Mouse (Mus musculus) limb, embryonic 13.5 days (tissue): ENCODE results near the gene Hemk1. TPM values are rescaled to one million over a fixed set of nuclear protein-coding genes. Genes with fewer than 3 reads are reported as not detected.

Experiments used
- ATAC-seq: fragments of 200-750 bp; cut with Nextera tagmentation; 2 replicates; pipeline ENCODE4 v1.8.0; 2017; ENCODE audit warnings: low read depth, moderate number of reproducible peaks, moderate TSS enrichment; ENCODE audit not compliant: low FRiP score
- H3K27ac ChIP-seq: fragments of 300-500 bp; sonication (generic); 2 replicates; pipeline ENCODE4 v1.5.1; 2015; ENCODE audit warnings: inconsistent platforms, mild to moderate bottlenecking, moderate library complexity
- H3K27me3 ChIP-seq: fragments of 300-500 bp; sonication (generic); 2 replicates; pipeline ENCODE4 v1.6.1; 2015; ENCODE audit warnings: mild to moderate bottlenecking, inconsistent platforms
- H3K36me3 ChIP-seq: fragments of 300-500 bp; sonication (generic); 2 replicates; pipeline ENCODE4 v1.6.1; 2015; ENCODE audit warnings: inconsistent platforms, mild to moderate bottlenecking, moderate library complexity
- H3K4me1 ChIP-seq: fragments of 300-500 bp; sonication (generic); 2 replicates; pipeline ENCODE4 v1.6.1; 2015; ENCODE audit warnings: inconsistent platforms
- H3K4me2 ChIP-seq: fragments of 300-500 bp; sonication (generic); replicated peaks from 2 replicates; pipeline ENCODE4 v1.6.1; 2015; ENCODE audit warnings: inconsistent platforms, mild to moderate bottlenecking, moderate library complexity
- H3K4me3 ChIP-seq: fragments of 300-500 bp; sonication (generic); 2 replicates; pipeline ENCODE4 v1.5.1; 2015; ENCODE audit warnings: moderate library complexity, mild to moderate bottlenecking, inconsistent platforms
- H3K9ac ChIP-seq: fragments of 300-500 bp; sonication (generic); 2 replicates; pipeline ENCODE4 v1.6.1; 2015; ENCODE audit warnings: mild to moderate bottlenecking, inconsistent platforms
- H3K9me3 ChIP-seq: fragments of 300-500 bp; sonication (generic); 2 replicates; pipeline ENCODE4 v1.6.1; 2016; ENCODE audit warnings: inconsistent platforms
- WGBS: fragments of 180-500 bp; shearing (Covaris S2); methylation state at CpG from one replicate; pipeline ENCODE4 v1.1.7; 2015; 5-methylcytosine and 5-hydroxymethylcytosine counted together
- polyA plus RNA-seq: library from polyadenylated mRNA; unstranded; fragments of >200 nt; fragmentation: Nextera tagmentation; extraction: Ambion mirVana; gene quantifications from 2 replicates; pipeline ENCODE4 v1.2.1, GENCODE M21; 2015

Gene Hemk1
- polyA plus RNA-seq, 1 experiment from 2014 or later, result 12.6 TPM

DNA sequence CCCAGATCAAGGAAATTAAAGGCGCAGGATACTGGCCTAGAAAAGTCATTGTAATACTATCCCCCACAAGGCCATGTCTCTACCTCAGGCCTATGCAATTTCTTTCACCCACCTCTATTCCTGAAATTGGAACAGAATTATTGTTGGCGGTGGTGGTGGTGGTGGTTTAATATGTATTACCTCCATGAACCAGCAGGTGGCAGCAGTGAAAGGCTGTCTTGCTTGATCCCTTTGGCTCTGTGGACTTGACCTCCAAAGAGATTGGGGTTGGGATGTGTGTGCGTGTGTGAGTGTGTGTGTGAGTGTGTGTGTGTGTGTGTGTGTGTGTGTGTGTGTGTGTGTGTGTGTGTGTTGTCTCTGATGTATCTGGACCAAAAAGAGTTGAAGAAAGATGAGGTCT lies 28.5 kb upstream of the Hemk1 start:
- Histone ChIP-seq H3K4me3 (no peak overlapping the region), H3K9ac (no peak overlapping the region), H3K36me3 (no peaks in the 10 kb centered on the region), H3K9me3 (no peaks in the 10 kb centered on the region), H3K4me1 (peaks cover 8% of the 10 kb centered on the region; the same call in 1 of the 2 replicates), H3K27ac (no peak overlapping the region), H3K4me2 (no peak overlapping the region), H3K27me3 (peaks cover 21% of the 10 kb centered on the region; the same call in 1 of the 2 replicates)
- WGBS, result 4% methylated on average over 3 of the region's 3 CpGs
- no peak for ATAC-seq

DNA sequence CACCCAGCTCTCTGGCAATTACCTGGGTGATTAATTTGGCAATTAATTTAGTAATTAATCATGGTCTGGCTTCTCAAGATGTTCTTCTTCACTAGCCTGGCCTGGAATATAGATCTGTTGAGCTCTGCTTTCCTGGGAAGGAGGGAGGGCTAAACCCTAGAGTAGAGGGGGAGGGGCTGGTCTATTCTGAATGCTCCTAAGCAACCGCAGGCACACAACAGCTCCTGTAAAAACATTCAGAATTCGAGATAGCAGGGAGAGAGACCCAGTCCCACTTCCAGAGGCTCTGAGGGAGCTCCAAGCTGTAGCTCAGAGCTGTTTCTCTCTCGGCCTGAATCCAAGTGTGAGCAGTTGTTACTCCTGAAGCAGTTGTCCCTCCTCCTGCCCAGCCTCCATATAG lies 22.8 kb upstream of the Hemk1 start:
- Histone ChIP-seq H3K4me3 (no peak overlapping the region), H3K4me1 (peaks cover 13% of the 10 kb centered on the region; the same call in 1 of the 2 replicates), H3K9ac (no peak overlapping the region), H3K4me2 (no peak overlapping the region), H3K36me3 (no peaks in the 10 kb centered on the region), H3K27ac (no peak overlapping the region), H3K9me3 (no peaks in the 10 kb centered on the region), H3K27me3 (peaks cover 34% of the 10 kb centered on the region)
- 15% methylated on average over 3 of the region's 3 CpGs for WGBS
- no peak; the same call in 1 of the 2 replicates for ATAC-seq

DNA sequence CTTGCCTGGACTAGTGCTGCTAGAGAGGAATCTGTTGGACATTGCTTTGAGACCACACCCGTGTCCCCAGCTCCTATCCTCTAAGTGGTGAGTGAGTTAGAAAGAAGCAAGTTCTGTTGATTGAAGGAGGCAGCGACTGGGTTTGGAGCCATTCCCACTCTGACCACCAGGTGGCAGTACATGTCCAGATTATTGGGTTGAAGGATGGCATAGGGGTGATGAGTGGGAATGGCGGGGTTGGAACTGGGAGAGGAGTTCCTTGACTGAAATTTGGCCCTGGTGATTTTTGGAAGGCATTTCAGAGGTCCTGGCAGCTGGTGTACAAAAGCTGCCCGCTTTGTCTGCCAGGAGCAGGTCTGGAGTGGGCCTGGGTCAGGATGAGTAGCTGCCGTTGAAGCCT lies 19.5 kb upstream of the Hemk1 start:
- Histone ChIP-seq H3K4me3 (no peak overlapping the region), H3K4me2 (no peak overlapping the region), H3K27me3 (peaks cover 53% of the 10 kb centered on the region), H3K4me1 (peaks cover 5% of the 10 kb centered on the region; the same call in 1 of the 2 replicates), H3K27ac (no peak overlapping the region), H3K36me3 (no peaks in the 10 kb centered on the region), H3K9me3 (no peaks in the 10 kb centered on the region), H3K9ac (no peak overlapping the region)
- WGBS, result 18% methylated on average over 5 of the region's 5 CpGs
- ATAC-seq, result no peak

DNA sequence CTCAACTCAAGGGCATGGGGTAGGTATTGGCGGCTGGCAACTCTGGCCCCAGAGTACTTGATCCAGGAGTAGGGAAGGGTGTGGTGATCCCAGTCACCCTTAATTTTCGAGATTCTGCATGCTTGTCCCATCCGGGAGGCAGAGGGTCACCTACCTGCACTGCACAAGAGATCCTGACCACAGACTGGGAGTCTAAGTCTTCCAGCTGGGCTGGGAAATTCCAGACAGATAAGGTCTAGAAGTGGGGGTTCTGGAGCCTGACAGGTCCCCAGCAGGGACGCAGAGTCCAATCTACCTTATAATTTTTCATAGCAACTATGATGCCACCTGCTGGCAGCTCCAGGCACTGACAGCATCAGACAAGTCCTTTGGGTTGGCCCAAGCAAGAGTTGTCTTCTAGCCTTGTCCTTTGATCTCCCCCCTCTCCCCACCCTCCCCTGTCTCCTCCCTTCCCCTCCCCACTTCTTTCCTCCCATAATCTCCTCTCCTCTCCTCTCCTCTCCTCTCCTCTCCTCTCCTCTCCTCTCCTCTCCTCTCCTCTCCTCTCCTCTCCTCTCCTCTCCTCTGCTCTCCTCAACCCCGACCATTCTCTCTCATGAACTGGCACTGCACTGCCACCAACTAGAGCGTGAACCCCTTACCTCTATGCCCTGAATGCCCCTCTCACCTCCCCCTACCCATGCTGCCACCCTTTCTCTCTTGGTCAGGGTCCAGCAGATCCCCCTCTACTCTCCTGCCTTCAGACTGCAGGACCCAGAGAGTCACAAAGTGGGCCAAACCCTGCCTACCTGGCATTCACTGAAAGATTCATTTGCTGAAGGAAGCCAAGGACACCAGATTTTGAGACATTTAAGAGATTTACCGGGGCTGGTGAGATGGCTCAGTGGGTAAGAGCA lies 18.0 kb upstream of the Hemk1 start:
- no peaks in the 10 kb centered on the region for H3K9me3 ChIP-seq
- H3K4me3 ChIP-seq, result no peak overlapping the region
- H3K4me1 ChIP-seq, result peaks cover 4% of the 10 kb centered on the region; the same call in 1 of the 2 replicates
- H3K4me2 ChIP-seq, result no peak overlapping the region
- H3K27me3 ChIP-seq, result peaks cover 49% of the 10 kb centered on the region
- no peaks in the 10 kb centered on the region for H3K36me3 ChIP-seq
- H3K9ac ChIP-seq, result no peak overlapping the region
- no peak; the same call in 1 of the 2 replicates for ATAC-seq
- H3K27ac ChIP-seq, result no peak overlapping the region
- WGBS, result 50% methylated on average over 7 of the region's 7 CpGs

DNA sequence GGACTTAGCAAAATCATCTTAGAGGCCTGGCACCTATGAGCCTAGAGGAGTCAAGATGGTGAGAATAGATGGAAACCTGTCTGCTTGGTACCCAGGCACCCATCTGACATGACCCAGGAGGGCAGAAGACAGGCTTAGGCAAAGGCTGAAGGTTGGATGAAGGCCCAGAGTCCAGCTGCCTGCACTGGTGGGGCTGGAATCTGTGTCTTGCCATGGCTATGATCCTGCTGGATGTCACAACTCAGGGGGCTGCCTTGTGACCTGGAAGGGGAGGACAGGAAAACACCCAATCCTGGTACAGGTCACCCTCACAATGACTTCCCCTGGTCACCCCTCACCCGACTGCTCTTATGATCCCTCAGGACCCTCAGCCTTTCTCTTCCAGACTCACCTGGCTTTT lies 16.7 kb upstream of the Hemk1 start:
- no peak overlapping the region for H3K4me3 ChIP-seq
- no peak for ATAC-seq
- H3K4me2 ChIP-seq, result no peak overlapping the region
- WGBS, result 63% methylated on average over 1 of the region's 1 CpGs
- no peak overlapping the region for H3K9ac ChIP-seq
- peaks cover 43% of the 10 kb centered on the region for H3K27me3 ChIP-seq
- no peaks in the 10 kb centered on the region for H3K36me3 ChIP-seq
- no peaks in the 10 kb centered on the region for H3K4me1 ChIP-seq
- no peak overlapping the region for H3K27ac ChIP-seq
- no peaks in the 10 kb centered on the region for H3K9me3 ChIP-seq

DNA sequence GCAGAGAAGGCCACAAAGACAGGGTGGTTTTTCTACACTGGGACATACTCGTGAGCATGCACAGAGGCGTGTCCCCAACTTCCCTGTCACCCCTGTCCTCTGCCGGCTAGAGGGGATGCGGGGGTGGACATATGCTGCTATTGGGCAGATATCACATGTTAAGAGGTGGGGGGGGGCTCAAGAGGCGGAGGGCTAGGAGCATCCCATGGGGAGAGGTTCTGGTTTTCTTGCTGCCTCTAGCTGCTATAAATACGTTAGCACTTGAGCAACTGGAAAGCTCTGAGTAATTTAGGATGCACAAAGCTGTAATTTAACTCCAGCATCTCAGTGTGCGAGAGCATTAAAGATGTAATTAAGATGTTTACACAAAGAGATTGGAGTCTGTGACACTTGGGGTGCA lies 11.2 kb upstream of the Hemk1 start:
- Histone ChIP-seq H3K4me1 (no peaks in the 10 kb centered on the region), H3K9me3 (no peaks in the 10 kb centered on the region), H3K4me3 (no peak overlapping the region), H3K4me2 (no peak overlapping the region), H3K27me3 (peaks cover 11% of the 10 kb centered on the region), H3K36me3 (no peaks in the 10 kb centered on the region), H3K9ac (no peak overlapping the region), H3K27ac (no peak overlapping the region)
- no peak for ATAC-seq
- 26% methylated on average over 7 of the region's 7 CpGs for WGBS

DNA sequence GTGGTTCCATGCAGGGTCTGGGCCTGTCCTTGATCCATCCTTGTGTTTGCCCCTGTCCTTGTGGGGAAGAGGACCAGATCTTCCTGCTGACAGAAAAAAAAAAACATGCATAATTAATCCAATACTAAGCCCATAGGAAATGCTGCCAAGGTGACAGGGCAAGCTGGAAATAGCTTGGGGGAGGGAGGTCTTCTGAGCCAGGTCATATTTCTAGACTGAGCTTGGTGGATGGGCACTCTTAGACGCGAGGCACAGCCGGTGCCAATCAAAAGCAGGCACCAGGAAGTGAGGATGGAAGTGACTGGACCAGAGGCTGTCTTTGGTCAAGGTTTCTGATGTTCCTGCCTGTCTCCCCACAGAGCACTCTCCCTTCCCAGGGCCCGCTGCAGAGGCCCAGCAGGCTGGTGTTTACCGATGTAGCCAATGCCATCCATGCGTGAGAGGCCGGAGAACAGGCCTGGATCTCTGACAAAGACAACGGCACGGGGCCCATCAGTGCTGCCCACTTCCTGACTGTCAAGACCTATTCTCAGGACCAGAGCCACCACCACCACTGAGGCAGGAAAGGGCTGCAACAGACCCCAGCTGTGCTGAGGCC lies 9.5 kb upstream of the Hemk1 start:
- H3K9ac ChIP-seq, result no peak overlapping the region

DNA sequence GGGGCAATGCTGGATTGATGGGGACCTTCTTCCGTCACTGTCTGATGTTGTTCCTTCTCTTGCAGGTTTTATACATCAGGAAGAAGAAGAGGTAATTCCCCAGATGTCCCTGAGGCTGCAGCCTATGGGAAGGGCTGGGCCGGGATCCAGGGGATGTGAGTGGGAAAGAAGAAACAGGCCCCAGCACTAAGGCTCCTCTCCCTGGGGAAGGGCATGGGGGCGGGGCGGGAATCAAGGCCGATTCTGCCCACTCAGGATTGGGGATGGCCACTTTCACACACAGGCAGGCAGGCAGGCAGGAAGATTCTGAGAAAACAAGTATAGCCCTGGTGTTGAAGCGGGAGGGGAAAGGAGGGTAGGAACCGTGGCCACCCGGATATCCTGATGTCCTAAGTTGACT lies 7.9 kb upstream of the Hemk1 start:
- no peak overlapping the region for H3K9ac ChIP-seq
- no peak overlapping the region for H3K27ac ChIP-seq
- H3K4me1 ChIP-seq, result peaks cover 3% of the 10 kb centered on the region; the same call in 1 of the 2 replicates
- WGBS, result 86% methylated on average over 8 of the region's 8 CpGs
- H3K27me3 ChIP-seq, result peaks cover 29% of the 10 kb centered on the region
- H3K4me3 ChIP-seq, result no peak overlapping the region
- H3K36me3 ChIP-seq, result no peaks in the 10 kb centered on the region
- ATAC-seq, result no peak
- H3K4me2 ChIP-seq, result no peak overlapping the region
- no peaks in the 10 kb centered on the region for H3K9me3 ChIP-seq

More for the DNA sequence above, 9.5 kb upstream of the Hemk1 start:
- ATAC-seq, result no peak
- Histone ChIP-seq H3K27ac (no peak overlapping the region), H3K9me3 (no peaks in the 10 kb centered on the region), H3K27me3 (peaks cover 13% of the 10 kb centered on the region; the same call in 1 of the 2 replicates), H3K36me3 (no peaks in the 10 kb centered on the region), H3K4me2 (no peak overlapping the region), H3K4me1 (no peaks in the 10 kb centered on the region), H3K4me3 (no peak overlapping the region)
- WGBS, result 76% methylated on average over 9 of the region's 9 CpGs

DNA sequence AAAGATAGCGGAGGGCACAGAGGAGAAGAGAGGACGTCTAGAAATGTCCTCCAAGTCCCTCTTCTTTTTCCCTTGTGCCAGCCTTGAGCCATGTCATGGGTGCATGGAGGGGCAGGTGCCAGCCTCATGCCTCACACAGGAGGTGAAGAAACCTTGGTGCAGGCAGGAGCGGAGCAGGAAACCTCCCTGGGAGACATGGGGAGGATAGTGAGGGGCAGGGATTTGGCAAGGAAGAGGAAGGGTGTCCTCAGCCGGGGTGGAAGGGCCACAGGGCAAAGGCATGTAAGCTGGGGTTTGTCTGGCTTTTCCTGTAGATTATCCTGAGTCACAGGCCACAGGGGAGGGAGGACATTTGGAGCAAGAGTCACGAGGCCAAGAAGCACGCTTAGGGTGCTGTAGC lies 5.9 kb upstream of the Hemk1 start:
- Histone ChIP-seq H3K9ac (no peak overlapping the region), H3K27me3 (peaks cover 31% of the 10 kb centered on the region), H3K4me2 (no peak overlapping the region), H3K9me3 (no peaks in the 10 kb centered on the region), H3K4me1 (peaks cover 6% of the 10 kb centered on the region; the same call in 1 of the 2 replicates), H3K4me3 (no peak overlapping the region), H3K27ac (no peak overlapping the region), H3K36me3 (no peaks in the 10 kb centered on the region)
- no peak for ATAC-seq
- 66% methylated on average over 6 of the region's 6 CpGs for WGBS

DNA sequence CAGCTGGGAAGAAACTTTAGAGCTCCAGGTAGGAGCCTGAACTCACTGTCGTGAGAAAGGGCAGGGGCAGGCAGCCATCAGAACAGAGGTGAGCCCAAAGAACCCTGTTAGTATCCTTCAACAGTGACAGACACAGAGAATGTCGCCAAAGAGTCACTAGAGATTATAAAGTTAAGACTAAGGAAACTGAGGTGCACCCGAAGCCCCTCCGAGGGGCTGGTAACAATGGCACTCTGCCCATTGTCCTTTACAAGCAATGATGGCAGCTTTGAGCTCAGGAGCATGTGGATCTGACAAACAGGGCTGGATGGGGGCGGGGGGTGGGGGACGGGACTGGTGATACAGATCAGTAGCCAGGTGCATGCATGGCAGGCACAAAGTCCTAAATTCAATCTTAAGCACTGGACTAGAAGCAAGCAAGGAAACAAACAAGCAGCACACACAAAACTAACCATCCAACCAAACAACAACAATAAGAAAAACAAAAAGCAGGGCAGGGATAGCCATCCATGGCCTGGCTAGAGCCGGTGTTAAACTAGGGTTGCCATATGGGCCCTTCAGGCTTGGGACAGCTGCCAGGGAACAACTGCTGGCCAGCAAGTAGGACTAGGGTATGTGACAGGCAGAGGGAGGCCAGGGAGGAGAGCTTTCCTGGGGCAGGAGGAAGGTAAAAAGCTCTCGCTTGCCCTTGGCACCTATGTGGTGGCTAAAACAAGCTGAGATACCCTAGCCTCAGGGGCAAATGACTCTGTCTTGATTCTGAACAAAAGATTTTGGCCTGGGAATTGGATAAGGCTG lies 5.2 kb upstream of the Hemk1 start:
- no peak overlapping the region for H3K27ac ChIP-seq
- H3K9ac ChIP-seq, result no peak overlapping the region
- 70% methylated on average over 8 of the region's 8 CpGs for WGBS
- peaks cover 12% of the 10 kb centered on the region for H3K4me1 ChIP-seq
- no peaks in the 10 kb centered on the region for H3K9me3 ChIP-seq
- peaks cover 31% of the 10 kb centered on the region for H3K27me3 ChIP-seq
- no peak for ATAC-seq
- no peaks in the 10 kb centered on the region for H3K36me3 ChIP-seq
- no peak overlapping the region for H3K4me2 ChIP-seq
- H3K4me3 ChIP-seq, result no peak overlapping the region

DNA sequence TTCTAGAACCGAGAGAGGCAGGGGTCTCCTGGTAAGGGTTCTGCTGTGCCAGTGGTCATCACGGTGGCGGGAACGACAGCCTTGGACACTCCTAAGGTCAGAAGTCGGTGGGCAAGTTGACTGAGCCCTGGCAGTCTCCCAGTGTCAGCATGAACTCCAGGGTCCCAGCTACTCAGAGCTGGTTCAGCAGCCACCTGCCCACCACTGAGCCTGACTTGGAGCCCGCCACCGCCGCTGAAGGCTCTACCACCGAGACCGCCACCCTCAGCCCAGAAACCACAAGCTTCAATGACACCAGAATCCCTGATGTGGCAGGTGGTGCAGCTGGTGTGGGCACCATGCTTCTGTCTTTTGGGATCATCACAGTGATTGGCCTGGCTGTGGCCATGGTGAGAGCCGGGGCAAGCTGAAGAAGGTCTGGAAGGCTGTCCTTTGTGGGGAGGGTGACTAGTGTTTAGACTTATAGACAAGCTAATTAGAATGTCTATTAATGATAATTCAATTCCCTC lies 4.1 kb upstream of the Hemk1 start:
- H3K4me3 ChIP-seq, result no peak overlapping the region
- H3K4me1 ChIP-seq, result peaks cover 18% of the 10 kb centered on the region
- no peak overlapping the region for H3K9ac ChIP-seq
- peaks cover 31% of the 10 kb centered on the region for H3K27me3 ChIP-seq
- ATAC-seq, result no peak
- no peak overlapping the region for H3K27ac ChIP-seq
- no peak overlapping the region for H3K4me2 ChIP-seq
- H3K9me3 ChIP-seq, result no peaks in the 10 kb centered on the region
- WGBS, result 88% methylated on average over 11 of the region's 11 CpGs
- H3K36me3 ChIP-seq, result no peaks in the 10 kb centered on the region
